Mouse (Mus musculus): ENCODE measurements at regions not wholly inside any gene's neighbourhood (a gene's known extent, or its start where the extent isn't known, plus 50 kb on each side); places are given as distances from the start of the nearest gene placed in this dataset.
A peak's percentile ranks its signal among the peaks of the same experiment; 100 is the strongest.

- no peak overlapping the region for H3K4me3 ChIP-seq (ENCODE audit: insufficient read depth, low read depth, low read length)
- no peak overlapping the region for H3K27ac ChIP-seq (ENCODE audit: insufficient read depth, low read depth, low read length)
- WGBS: 87% methylated on average over 8 of the region's 8 CpGs
- no peak for TF ChIP-seq POLR2A (IDR thresholded peaks at IDR 0.05; ENCODE audit: insufficient read depth, low read depth, low read length)
- TF ChIP-seq CTCF (IDR thresholded peaks at IDR 0.05; ENCODE audit: insufficient read depth, low read depth, low read length): no peak
- H3K4me1 ChIP-seq (ENCODE audit: control insufficient read depth, insufficient read depth, low read length): no peaks in the 10 kb centered on the region
Observed at GRCm38 (mm10) chr7:70847450-70847993, 481.0 kb upstream of the Nr2f2 start.

DNA sequence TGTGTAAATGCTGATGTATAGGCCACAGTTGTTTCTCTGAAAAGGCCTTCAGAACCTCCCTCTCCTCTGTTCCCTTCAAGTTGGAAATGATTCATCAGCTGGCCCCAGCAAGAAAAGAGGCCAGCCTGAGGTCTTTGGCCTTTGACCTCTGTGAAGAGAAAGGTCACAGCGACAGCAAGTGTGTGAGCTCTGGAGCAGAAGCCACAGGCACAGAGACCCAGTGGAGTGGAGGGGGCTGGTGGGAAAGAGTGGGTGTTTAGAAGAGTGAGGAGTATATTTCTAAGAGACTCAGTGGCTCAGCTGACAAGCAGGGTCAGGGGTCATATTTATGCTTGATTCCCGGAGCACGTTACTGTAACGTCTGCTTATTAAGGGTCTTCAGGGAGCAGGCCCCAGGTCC is 479.5 kb upstream of the Nr2f2 start:
- H3K27ac ChIP-seq (ENCODE audit: insufficient read depth, low read depth, low read length): no peak overlapping the region
- WGBS: 64% methylated on average over 4 of the region's 4 CpGs
- no peak overlapping the region for H3K4me3 ChIP-seq (ENCODE audit: insufficient read depth, low read depth, low read length)
- no peaks in the 10 kb centered on the region for H3K4me1 ChIP-seq (ENCODE audit: control insufficient read depth, insufficient read depth, low read length)
- TF ChIP-seq POLR2A (IDR thresholded peaks at IDR 0.05; ENCODE audit: insufficient read depth, low read depth, low read length): no peak
- no peak for TF ChIP-seq CTCF (IDR thresholded peaks at IDR 0.05; ENCODE audit: insufficient read depth, low read depth, low read length)

GRCm38 (mm10) chr7:70840142-70840541 is 473.6 kb upstream of the Nr2f2 start:
- Histone ChIP-seq H3K4me1 (ENCODE audit: control insufficient read depth, insufficient read depth, low read length) (no peaks in the 10 kb centered on the region), H3K4me3 (ENCODE audit: insufficient read depth, low read depth, low read length) (no peak overlapping the region), H3K27ac (ENCODE audit: insufficient read depth, low read depth, low read length) (no peak overlapping the region)
- WGBS: 94% methylated on average over 1 of the region's 1 CpGs
- no peak for TF ChIP-seq POLR2A (IDR thresholded peaks at IDR 0.05; ENCODE audit: insufficient read depth, low read depth, low read length)
- TF ChIP-seq CTCF (IDR thresholded peaks at IDR 0.05; ENCODE audit: insufficient read depth, low read depth, low read length): no peak

DNA sequence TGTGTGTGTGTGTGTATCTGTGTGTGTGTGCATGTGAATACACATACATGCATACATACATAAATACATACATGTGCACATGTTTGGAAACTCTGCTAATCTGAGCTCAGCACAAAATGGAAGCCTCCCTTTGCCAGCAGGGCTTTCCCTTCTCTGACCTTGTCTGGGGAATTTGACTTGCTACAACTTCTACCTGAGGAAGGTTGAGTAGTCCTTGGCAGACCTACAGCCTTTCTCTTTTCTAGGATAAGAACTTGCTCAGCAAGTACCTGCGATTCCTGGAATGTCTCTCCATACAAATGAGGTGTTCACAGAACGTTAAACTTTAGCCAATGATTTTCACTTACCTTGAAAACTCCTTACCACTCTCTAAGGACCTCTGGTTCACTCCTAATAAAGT is 472.7 kb upstream of the Nr2f2 start:
- TF ChIP-seq POLR2A (IDR thresholded peaks at IDR 0.05; ENCODE audit: insufficient read depth, low read depth, low read length): no peak
- no peak for TF ChIP-seq CTCF (IDR thresholded peaks at IDR 0.05; ENCODE audit: insufficient read depth, low read depth, low read length)
- 99% methylated on average over 2 of the region's 2 CpGs for WGBS
- no peak overlapping the region for H3K27ac ChIP-seq (ENCODE audit: insufficient read depth, low read depth, low read length)
- H3K4me3 ChIP-seq (ENCODE audit: insufficient read depth, low read depth, low read length): no peak overlapping the region
- H3K4me1 ChIP-seq (ENCODE audit: control insufficient read depth, insufficient read depth, low read length): no peaks in the 10 kb centered on the region

- 60% methylated on average over 4 of the region's 4 CpGs for WGBS
- TF ChIP-seq CTCF (IDR thresholded peaks at IDR 0.05; ENCODE audit: insufficient read depth, low read depth, low read length) (no peak), POLR2A (IDR thresholded peaks at IDR 0.05; ENCODE audit: insufficient read depth, low read depth, low read length) (no peak)
- no peak overlapping the region for H3K4me3 ChIP-seq (ENCODE audit: insufficient read depth, low read depth, low read length)
- H3K4me1 ChIP-seq (ENCODE audit: control insufficient read depth, insufficient read depth, low read length): no peaks in the 10 kb centered on the region
- no peak overlapping the region for H3K27ac ChIP-seq (ENCODE audit: insufficient read depth, low read depth, low read length)
Observed at GRCm38 (mm10) chr7:70834787-70835461, 468.4 kb upstream of the Nr2f2 start.

DNA sequence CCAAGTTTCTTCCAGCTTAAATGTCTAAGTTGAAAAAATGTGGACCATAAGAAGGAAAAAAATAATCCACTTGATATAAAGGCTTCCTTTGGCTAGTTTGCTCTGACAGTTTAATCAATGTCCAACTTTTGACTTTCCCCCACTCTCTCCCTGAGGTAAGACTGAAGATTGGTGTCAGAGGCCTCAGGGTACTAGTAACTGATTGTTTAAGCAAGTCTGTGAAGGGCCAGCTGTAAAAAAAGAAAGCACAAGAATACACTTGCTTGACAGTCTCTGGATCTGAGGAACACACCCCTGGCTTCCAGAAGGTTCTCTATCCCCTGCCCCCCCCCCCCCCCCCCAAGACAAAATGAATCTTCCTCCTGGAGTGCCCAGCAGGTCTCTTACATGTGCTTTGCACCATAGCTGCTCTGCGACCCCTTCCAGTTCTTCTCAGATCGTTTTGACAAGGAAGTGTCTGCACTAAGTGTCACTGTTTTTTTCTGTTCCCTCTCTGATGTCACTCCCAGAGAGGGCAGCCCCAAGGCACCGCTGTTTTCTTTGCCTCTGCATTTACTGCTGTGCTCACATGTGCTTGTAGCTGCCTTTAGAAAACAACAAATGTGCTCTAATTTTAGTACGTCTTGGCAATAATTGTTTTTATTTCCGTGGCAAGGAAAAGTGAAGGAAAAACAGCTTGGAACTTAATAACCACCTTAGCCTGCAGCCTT is 462.1 kb upstream of the Nr2f2 start:
- Histone ChIP-seq H3K4me3 (ENCODE audit: insufficient read depth, low read depth, low read length) (no peak overlapping the region), H3K4me1 (ENCODE audit: control insufficient read depth, insufficient read depth, low read length) (peaks cover 3% of the 10 kb centered on the region), H3K27ac (ENCODE audit: insufficient read depth, low read depth, low read length) (no peak overlapping the region)
- TF ChIP-seq POLR2A (IDR thresholded peaks at IDR 0.05; ENCODE audit: insufficient read depth, low read depth, low read length) (no peak), CTCF (IDR thresholded peaks at IDR 0.05; ENCODE audit: insufficient read depth, low read depth, low read length) (no peak)
- 14% methylated on average over 5 of the region's 5 CpGs for WGBS

DNA sequence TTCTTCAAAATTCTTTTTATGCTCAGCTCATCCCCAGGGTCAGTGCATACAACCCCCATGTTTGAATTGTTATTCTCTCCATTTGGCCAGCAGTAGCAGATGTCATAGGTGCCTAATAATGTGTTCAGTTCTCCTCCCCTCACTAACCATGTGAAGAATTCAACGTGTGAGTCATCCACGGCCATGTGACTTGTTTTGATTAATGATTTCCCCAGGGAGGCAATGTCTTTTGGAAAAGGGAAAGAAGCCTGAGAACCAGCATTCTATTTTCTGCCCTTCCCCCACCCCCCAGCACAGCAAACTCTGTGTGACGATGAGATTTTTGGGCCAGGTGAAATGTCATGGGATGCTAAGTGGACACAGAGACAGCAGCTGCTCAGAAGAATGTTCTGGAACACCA is 459.5 kb upstream of the Nr2f2 start:
- Histone ChIP-seq H3K4me1 (ENCODE audit: control insufficient read depth, insufficient read depth, low read length) (peaks cover 3% of the 10 kb centered on the region), H3K4me3 (ENCODE audit: insufficient read depth, low read depth, low read length) (no peak overlapping the region), H3K27ac (ENCODE audit: insufficient read depth, low read depth, low read length) (no peak overlapping the region)
- TF ChIP-seq CTCF (IDR thresholded peaks at IDR 0.05; ENCODE audit: insufficient read depth, low read depth, low read length): no peak
- TF ChIP-seq POLR2A (IDR thresholded peaks at IDR 0.05; ENCODE audit: insufficient read depth, low read depth, low read length): no peak
- WGBS: 79% methylated on average over 3 of the region's 3 CpGs

- no peak overlapping the region for H3K27ac ChIP-seq (ENCODE audit: insufficient read depth, low read depth, low read length)
- 9% methylated on average over 11 of the region's 11 CpGs for WGBS
- H3K4me1 ChIP-seq (ENCODE audit: control insufficient read depth, insufficient read depth, low read length): no peaks in the 10 kb centered on the region
- peak overlapping the region; percentile 16; the same call in 1 of the 2 replicates for H3K4me3 ChIP-seq (ENCODE audit: insufficient read depth, low read depth, low read length)
- TF ChIP-seq POLR2A (IDR thresholded peaks at IDR 0.05; ENCODE audit: insufficient read depth, low read depth, low read length) (no peak), CTCF (IDR thresholded peaks at IDR 0.05; ENCODE audit: insufficient read depth, low read depth, low read length) (no peak)
Observed at GRCm38 (mm10) chr7:70823020-70823419, 456.5 kb upstream of the Nr2f2 start.

- Histone ChIP-seq H3K4me3 (ENCODE audit: insufficient read depth, low read depth, low read length) (no peak overlapping the region), H3K4me1 (ENCODE audit: control insufficient read depth, insufficient read depth, low read length) (no peaks in the 10 kb centered on the region), H3K27ac (ENCODE audit: insufficient read depth, low read depth, low read length) (no peak overlapping the region)
- TF ChIP-seq POLR2A (IDR thresholded peaks at IDR 0.05; ENCODE audit: insufficient read depth, low read depth, low read length) (no peak), CTCF (IDR thresholded peaks at IDR 0.05; ENCODE audit: insufficient read depth, low read depth, low read length) (no peak)
- 63% methylated on average over 9 of the region's 9 CpGs for WGBS
Observed at GRCm38 (mm10) chr7:70822310-70822821, 455.8 kb upstream of the Nr2f2 start.
